Mouse (Mus musculus) central nervous system, embryonic 18 days (tissue): ENCODE measurements around the gene Dolk. TPM values are rescaled to one million over a fixed set of nuclear protein-coding genes. Genes with fewer than 3 reads are reported as not detected.

ENCODE experiments used
- polyA plus RNA-seq: library from polyadenylated mRNA; depleted of rRNA; stranded (reverse); fragments of >200 nt; gene quantifications from 2 replicates; pipeline ENCODE4 v1.2.3, GENCODE M21; 2012; rRNA removed

The Dolk gene
- polyA plus RNA-seq = 13.8 and 15.8 TPM in 2 replicates

GRCm38 (mm10) chr2:30286192-30287026 is at the start of gene Dolk, which contains the start of gene Nup188:
Gene Dolk, minus strand, starts transcription at chr2:30286334.
Gene Nup188, plus strand, starts transcription at chr2:30286397.

DNA sequence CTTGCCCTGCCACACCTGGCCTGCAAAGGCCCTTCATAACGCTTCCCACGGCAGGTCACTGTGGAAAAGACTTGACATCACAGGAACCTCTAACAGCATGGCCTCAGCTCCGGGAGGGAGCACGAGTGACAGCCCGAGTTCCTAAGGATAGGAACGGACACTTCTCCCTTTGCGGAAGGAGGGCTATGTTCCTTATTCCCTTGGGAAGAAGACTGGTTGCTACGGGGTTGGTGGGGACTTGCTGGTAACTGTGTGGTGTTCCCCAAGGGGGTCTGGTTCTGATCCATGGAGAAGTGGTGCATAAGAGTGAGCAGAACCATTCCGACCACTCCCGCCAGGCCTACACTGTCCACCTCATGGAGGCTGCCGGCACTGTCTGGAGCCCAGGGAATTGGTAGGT is 5.4 kb downstream of the Dolk start, which contains the start of gene Gm28038:
Gene Gm28038 (plus strand): TSS at position 301 of the 400 bp plus-strand sequence.

GRCm38 (mm10) chr2:30265767-30266253 is 20.3 kb downstream of the Dolk start, which contains the start of gene Phyhd1:
Gene Phyhd1, plus strand, starts transcription at chr2:30266203.

GRCm38 (mm10) chr2:30240267-30240666 is 45.9 kb downstream of the Dolk start, which contains the start of gene Gm28035:
Gene Gm28035, plus strand, starts transcription at chr2:30240567.

GRCm38 (mm10) chr2:30237199-30237880 is 48.8 kb downstream of the Dolk start, which contains the start of gene Lrrc8a:
Gene Lrrc8a, plus strand, starts transcription at chr2:30237715.

Other genes starting within 250 kb of the Dolk start
- 78.0 and 78.2 TPM in 2 replicates for gene Wdr34, start 237.5 kb downstream of the Dolk start, polyA plus RNA-seq
- 240 and 244 TPM in 2 replicates for gene Set, start 229.0 kb downstream of the Dolk start, polyA plus RNA-seq
- 2.5 and 3.6 TPM in 2 replicates for gene Pkn3, start 208.7 kb downstream of the Dolk start, polyA plus RNA-seq
- 33.2 and 34.5 TPM in 2 replicates for gene Zdhhc12, start 192.7 kb downstream of the Dolk start, polyA plus RNA-seq
- 85.6 and 91.8 TPM in 2 replicates for gene Zer1, start 161.7 kb downstream of the Dolk start, polyA plus RNA-seq
- gene Tbc1d13, start 152.6 kb downstream of the Dolk start, polyA plus RNA-seq = 65.5 and 66.5 TPM in 2 replicates
- gene Endog, start 114.8 kb downstream of the Dolk start, polyA plus RNA-seq = 19.5 and 22.3 TPM in 2 replicates
- gene Spout1, start 107.9 kb downstream of the Dolk start, polyA plus RNA-seq = 49.3 and 50.9 TPM in 2 replicates
- gene Kyat1, start 80.5 kb downstream of the Dolk start, polyA plus RNA-seq = 28.2 and 29.4 TPM in 2 replicates
- gene Lrrc8a, start 48.6 kb downstream of the Dolk start, polyA plus RNA-seq = 28.7 and 30.2 TPM in 2 replicates
- gene Gm28035, start 45.8 kb downstream of the Dolk start, polyA plus RNA-seq = 15.4 and 20.4 TPM in 2 replicates
- gene Phyhd1, start 20.1 kb downstream of the Dolk start, polyA plus RNA-seq = 19.5 and 22.7 TPM in 2 replicates
- gene Gm28038, start 5.3 kb downstream of the Dolk start, polyA plus RNA-seq = not detected in 2 replicates
- 28.2 and 32.9 TPM in 2 replicates for gene Nup188, start 63 bp upstream of the Dolk start, polyA plus RNA-seq
- 358 and 371 TPM in 2 replicates for gene Sh3glb2, start 73.0 kb upstream of the Dolk start, polyA plus RNA-seq
- gene Miga2, start 77.9 kb upstream of the Dolk start, polyA plus RNA-seq = 45.2 and 45.4 TPM in 2 replicates
- gene Dolpp1, start 105.9 kb upstream of the Dolk start, polyA plus RNA-seq = 70.3 and 73.3 TPM in 2 replicates
- gene Crat, start 129.5 kb upstream of the Dolk start, polyA plus RNA-seq = 28.6 and 30.9 TPM in 2 replicates
- gene Ptpa, start 129.7 kb upstream of the Dolk start, polyA plus RNA-seq = 130 and 132 TPM in 2 replicates
- gene Ier5l, start 187.9 kb upstream of the Dolk start, polyA plus RNA-seq = 15.8 and 18.3 TPM in 2 replicates